Mouse (Mus musculus) kidney, embryonic 15.5 days (tissue): ENCODE data around the gene Zzef1. TPM values are rescaled to one million over a fixed set of nuclear protein-coding genes. Genes with fewer than 3 reads are reported as not detected.

Experiments
- ATAC-seq: fragments of 200-750 bp; cut with Nextera tagmentation; replicated peaks from 2 replicates; pipeline ENCODE4 v1.8.0; 2017; ENCODE audit warnings: moderate TSS enrichment; ENCODE audit not compliant: low FRiP score
- H3K27ac ChIP-seq: fragments of 300-500 bp; sonication (generic); 2 replicates; pipeline ENCODE4 v1.5.1; 2015; ENCODE audit warnings: mild to moderate bottlenecking, inconsistent platforms
- H3K27me3 ChIP-seq: fragments of 300-500 bp; sonication (generic); 2 replicates; pipeline ENCODE4 v1.6.1; 2015; ENCODE audit warnings: inconsistent platforms
- H3K36me3 ChIP-seq: fragments of 300-500 bp; sonication (generic); 2 replicates; pipeline ENCODE4 v1.6.1; 2015; ENCODE audit warnings: inconsistent platforms
- H3K4me1 ChIP-seq: fragments of 300-500 bp; sonication (generic); 2 replicates; pipeline ENCODE4 v1.6.1; 2015; ENCODE audit warnings: inconsistent platforms
- H3K4me2 ChIP-seq: fragments of 300-500 bp; sonication (generic); 2 replicates; pipeline ENCODE4 v1.6.1; 2015; ENCODE audit warnings: moderate library complexity, mild to moderate bottlenecking, inconsistent platforms
- H3K4me3 ChIP-seq: fragments of 300-500 bp; sonication (generic); replicated peaks from 2 replicates; pipeline ENCODE4 v1.5.1; 2015; ENCODE audit warnings: mild to moderate bottlenecking, inconsistent platforms
- H3K9ac ChIP-seq: fragments of 300-500 bp; sonication (generic); 2 replicates; pipeline ENCODE4 v1.6.1; 2015; ENCODE audit warnings: mild to moderate bottlenecking, inconsistent platforms
- H3K9me3 ChIP-seq: fragments of 300-500 bp; sonication (generic); replicated peaks from 2 replicates; pipeline ENCODE4 v1.6.1; 2016; ENCODE audit warnings: inconsistent platforms
- WGBS: fragments of 180-500 bp; shearing (Covaris S2); methylation state at CpG from one replicate; pipeline ENCODE4 v1.1.7; 2015; ENCODE audit warnings: mixed read lengths; 5-methylcytosine and 5-hydroxymethylcytosine counted together
- polyA plus RNA-seq: library from polyadenylated mRNA; unstranded; fragments of >200 nt; fragmentation: Nextera tagmentation; extraction: Ambion mirVana; gene quantifications from 2 replicates; pipeline ENCODE4 v1.2.1, GENCODE M21; 2015

Gene Zzef1
- polyA plus RNA-seq, 1 experiment from 2014 or later, result 8.9 TPM

- 43% methylated on average over 22 of the region's 22 CpGs for WGBS
- ATAC-seq, result 0 out of 2 replicates have a peak, but pooled peaks have one; percentile 20
- Histone ChIP-seq H3K4me3 (no peak overlapping the region), H3K9me3 (no peaks in the 10 kb centered on the region), H3K9ac (no peak overlapping the region), H3K27ac (peak overlapping the region; percentile 64), H3K4me2 (no peak overlapping the region), H3K4me1 (peaks cover 55% of the 10 kb centered on the region), H3K27me3 (no peaks in the 10 kb centered on the region), H3K36me3 (no peaks in the 10 kb centered on the region)
These were observed 155.3 kb downstream of the Zzef1 start for GRCm38 (mm10) chr11:72951137-72952000.

- 49% methylated on average over 3 of the region's 3 CpGs for WGBS
- no peak for ATAC-seq
- no peaks in the 10 kb centered on the region for H3K36me3 ChIP-seq
- H3K4me3 ChIP-seq, result no peak overlapping the region
- H3K4me2 ChIP-seq, result no peak overlapping the region
- H3K4me1 ChIP-seq, result peaks cover 47% of the 10 kb centered on the region
- no peak overlapping the region for H3K9ac ChIP-seq
- no peaks in the 10 kb centered on the region for H3K27me3 ChIP-seq
- peak overlapping the region; percentile 64 for H3K27ac ChIP-seq
- no peaks in the 10 kb centered on the region for H3K9me3 ChIP-seq
These were observed 156.2 kb downstream of the Zzef1 start for GRCm38 (mm10) chr11:72952226-72952625.

- Histone ChIP-seq H3K9me3 (no peaks in the 10 kb centered on the region), H3K9ac (no peak overlapping the region), H3K4me2 (no peak overlapping the region), H3K27ac (peak overlapping the region; percentile 64), H3K4me1 (peaks cover 49% of the 10 kb centered on the region), H3K27me3 (no peaks in the 10 kb centered on the region), H3K4me3 (no peak overlapping the region), H3K36me3 (no peaks in the 10 kb centered on the region)
- no peak; the same call in 1 of the 2 replicates for ATAC-seq
- WGBS, result 77% methylated on average over 6 of the region's 6 CpGs
These were observed 156.7 kb downstream of the Zzef1 start for GRCm38 (mm10) chr11:72952697-72953096.

- no peak for ATAC-seq
- Histone ChIP-seq H3K4me2 (no peak overlapping the region), H3K9ac (no peak overlapping the region), H3K9me3 (no peaks in the 10 kb centered on the region), H3K27ac (peak overlapping the region; percentile 64), H3K27me3 (no peaks in the 10 kb centered on the region), H3K4me3 (no peak overlapping the region), H3K4me1 (peaks cover 50% of the 10 kb centered on the region), H3K36me3 (no peaks in the 10 kb centered on the region)
- 91% methylated on average over 1 of the region's 1 CpGs for WGBS
These were observed 157.1 kb downstream of the Zzef1 start for GRCm38 (mm10) chr11:72953116-72953439.

- Histone ChIP-seq H3K4me2 (no peak overlapping the region), H3K9me3 (no peaks in the 10 kb centered on the region), H3K36me3 (no peaks in the 10 kb centered on the region), H3K9ac (no peak overlapping the region), H3K4me3 (no peak overlapping the region), H3K27me3 (no peaks in the 10 kb centered on the region), H3K4me1 (peaks cover 50% of the 10 kb centered on the region), H3K27ac (peak overlapping the region; percentile 64; the same call in 1 of the 2 replicates)
- WGBS, result 81% methylated on average over 4 of the region's 4 CpGs
- ATAC-seq, result peak; percentile 27; the same call in 1 of the 2 replicates
These were observed 157.6 kb downstream of the Zzef1 start for GRCm38 (mm10) chr11:72953440-72954151.

GRCm38 (mm10) chr11:72954216-72954615, 158.2 kb downstream of the Zzef1 start:
- Histone ChIP-seq H3K4me2 (no peak overlapping the region), H3K9ac (no peak overlapping the region), H3K4me1 (peaks cover 50% of the 10 kb centered on the region), H3K9me3 (no peaks in the 10 kb centered on the region), H3K27ac (0 out of 2 replicates have a peak overlapping the region, but pooled peaks have one; percentile 32), H3K4me3 (no peak overlapping the region), H3K36me3 (no peaks in the 10 kb centered on the region), H3K27me3 (0 out of 2 replicates have a peak, but pooled peaks cover 3% of the 10 kb centered on the region)
- ATAC-seq, result no peak
- WGBS, result 78% methylated on average over 4 of the region's 4 CpGs

- no peak overlapping the region for H3K27ac ChIP-seq
- H3K36me3 ChIP-seq, result no peaks in the 10 kb centered on the region
- 45% methylated on average over 5 of the region's 5 CpGs for WGBS
- H3K4me2 ChIP-seq, result no peak overlapping the region
- ATAC-seq, result no peak
- no peak overlapping the region for H3K4me3 ChIP-seq
- peaks cover 53% of the 10 kb centered on the region for H3K4me1 ChIP-seq
- no peak overlapping the region for H3K9ac ChIP-seq
- H3K9me3 ChIP-seq, result no peaks in the 10 kb centered on the region
- H3K27me3 ChIP-seq, result peaks cover 14% of the 10 kb centered on the region
These were observed 159.4 kb downstream of the Zzef1 start for GRCm38 (mm10) chr11:72955339-72955974.

- H3K36me3 ChIP-seq, result no peaks in the 10 kb centered on the region
- no peak for ATAC-seq
- peaks cover 48% of the 10 kb centered on the region for H3K4me1 ChIP-seq
- WGBS, result 25% methylated on average over 2 of the region's 2 CpGs
- H3K9ac ChIP-seq, result no peak overlapping the region
- H3K4me2 ChIP-seq, result no peak overlapping the region
- H3K4me3 ChIP-seq, result no peak overlapping the region
- no peaks in the 10 kb centered on the region for H3K9me3 ChIP-seq
- H3K27ac ChIP-seq, result no peak overlapping the region
- peaks cover 31% of the 10 kb centered on the region for H3K27me3 ChIP-seq
These were observed 161.3 kb downstream of the Zzef1 start for GRCm38 (mm10) chr11:72957318-72957717.

- Histone ChIP-seq H3K9me3 (no peaks in the 10 kb centered on the region), H3K27ac (no peak overlapping the region)
These were observed 164.1 kb downstream of the Zzef1 start for GRCm38 (mm10) chr11:72959924-72960679.

GRCm38 (mm10) chr11:72960723-72961071, 164.7 kb downstream of the Zzef1 start:
- no peak for ATAC-seq
- Histone ChIP-seq H3K4me3 (peak overlapping the region; percentile 45), H3K9ac (peak overlapping the region; percentile 11; the same call in 1 of the 2 replicates), H3K4me1 (peaks cover 40% of the 10 kb centered on the region), H3K4me2 (peak overlapping the region; percentile 68), H3K36me3 (no peaks in the 10 kb centered on the region), H3K27me3 (peaks cover 37% of the 10 kb centered on the region), H3K27ac (no peak overlapping the region), H3K9me3 (no peaks in the 10 kb centered on the region)
- 6% methylated on average over 15 of the region's 15 CpGs for WGBS

More at GRCm38 (mm10) chr11:72959924-72960679, 164.1 kb downstream of the Zzef1 start:
- H3K4me2 ChIP-seq, result peak overlapping the region; percentile 68
- peaks cover 37% of the 10 kb centered on the region for H3K27me3 ChIP-seq
- H3K9ac ChIP-seq, result no peak overlapping the region
- no peak for ATAC-seq
- H3K4me1 ChIP-seq, result peaks cover 41% of the 10 kb centered on the region
- 16% methylated on average over 15 of the region's 15 CpGs for WGBS
- H3K4me3 ChIP-seq, result no peak overlapping the region
- no peaks in the 10 kb centered on the region for H3K36me3 ChIP-seq
